Mouse (Mus musculus): ENCODE data around the gene Rbm48. TPM values are rescaled to one million over a fixed set of nuclear protein-coding genes. Genes with fewer than 3 reads are reported as not detected.

Gene Rbm48
- polyA plus RNA-seq, 1 experiment = 17.6 TPM

- no peaks in the 10 kb centered on the region for H3K4me1 ChIP-seq (ENCODE audit: control insufficient read depth, insufficient read depth, low read length)
- no peak overlapping the region for H3K9ac ChIP-seq (ENCODE audit: low read depth, poor library complexity, severe bottlenecking)
- H3K9me3 ChIP-seq (replicated peaks; ENCODE audit: control insufficient read depth, insufficient read depth, low read length, poor library complexity, severe bottlenecking) = no peaks in the 10 kb centered on the region
- no peak overlapping the region for H3K27ac ChIP-seq (ENCODE audit: insufficient read depth, low read length)
- no peaks in the 10 kb centered on the region for H3K27me3 ChIP-seq (ENCODE audit: control insufficient read depth, insufficient read depth, low read length, poor library complexity, severe bottlenecking)
- H3K4me3 ChIP-seq (ENCODE audit: low read depth, low read length) = no peak overlapping the region
- H3K36me3 ChIP-seq (ENCODE audit: control insufficient read depth, insufficient read depth, low read length, poor library complexity, severe bottlenecking) = no peaks in the 10 kb centered on the region
- TF ChIP-seq CTCF (IDR thresholded peaks at IDR 0.05; ENCODE audit: low read depth, low read length) = no peak
- TF ChIP-seq EP300 (IDR thresholded peaks at IDR 0.05; ENCODE audit: insufficient read depth, low read depth, low read length) = no peak
Measured at GRCm38 (mm10) chr5:3536592-3537212, 59.7 kb downstream of the Rbm48 start.

Other genes with a start within 250 kb of the Rbm48 start
- gene Fam133b, start 52.8 kb downstream of the Rbm48 start, polyA plus RNA-seq (2011; ENCODE audit: insufficient read depth, insufficient read length, low read depth, missing spikeins) = 49.6 and 51.0 TPM in 2 replicates
- gene 1700109H08Rik, start 25.0 kb downstream of the Rbm48 start, polyA plus RNA-seq (2011; ENCODE audit: insufficient read depth, insufficient read length, low read depth, missing spikeins) = 18.0 and 18.5 TPM in 2 replicates
- 23.4 and 23.7 TPM in 2 replicates for gene Pex1, start 519 bp downstream of the Rbm48 start, polyA plus RNA-seq (2011; ENCODE audit: insufficient read depth, insufficient read length, low read depth, missing spikeins)
- gene Tmbim7, start 54.6 kb upstream of the Rbm48 start, polyA plus RNA-seq (2011; ENCODE audit: insufficient read depth, insufficient read length, low read depth, missing spikeins) = not detected in 2 replicates
- 146 and 151 TPM in 2 replicates for gene Gatad1, start 60.6 kb upstream of the Rbm48 start, polyA plus RNA-seq (2011; ENCODE audit: insufficient read depth, insufficient read length, low read depth, missing spikeins)
- gene Ankib1, start 206.3 kb upstream of the Rbm48 start, polyA plus RNA-seq (2011; ENCODE audit: insufficient read depth, insufficient read length, low read depth, missing spikeins) = 17.9 and 21.1 TPM in 2 replicates
- 55.6 and 56.1 TPM in 2 replicates for gene Krit1, start 206.6 kb upstream of the Rbm48 start, polyA plus RNA-seq (2011; ENCODE audit: insufficient read depth, insufficient read length, low read depth, missing spikeins)
- gene Lrrd1, start 248.6 kb upstream of the Rbm48 start, polyA plus RNA-seq (2011; ENCODE audit: insufficient read depth, insufficient read length, low read depth, missing spikeins) = not detected in 2 replicates

Measured in ES-Bruce4 (cell line).